Mouse (Mus musculus): Measurements from ENCODE around the gene Bcas3.

The Bcas3 gene

GRCm38 (mm10) chr11:85380046-85380445 lies 27.1 kb downstream of the Bcas3 start:
- DNase-seq = no peak

DNA sequence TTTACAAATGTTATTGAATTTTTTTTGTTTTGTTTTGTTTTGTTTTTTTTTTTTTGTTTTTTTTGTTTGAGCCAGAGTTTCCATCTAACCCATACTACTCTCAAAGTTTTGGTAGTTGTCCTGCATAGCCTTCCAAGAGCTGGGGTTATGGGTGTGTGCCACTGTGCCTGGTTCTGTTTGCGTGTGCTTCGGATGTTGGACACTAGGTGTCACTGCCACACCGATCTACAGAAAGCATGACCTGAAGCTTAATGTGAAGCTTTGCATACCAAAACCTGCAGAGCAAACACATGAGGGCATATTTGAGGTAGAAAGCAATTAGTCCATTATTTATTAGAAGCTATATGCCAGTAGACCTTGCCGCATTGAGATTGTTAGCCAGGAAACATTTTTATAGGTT lies 29.1 kb downstream of the Bcas3 start:
- peak; percentile 17 to 20 for DNase-seq

DNA sequence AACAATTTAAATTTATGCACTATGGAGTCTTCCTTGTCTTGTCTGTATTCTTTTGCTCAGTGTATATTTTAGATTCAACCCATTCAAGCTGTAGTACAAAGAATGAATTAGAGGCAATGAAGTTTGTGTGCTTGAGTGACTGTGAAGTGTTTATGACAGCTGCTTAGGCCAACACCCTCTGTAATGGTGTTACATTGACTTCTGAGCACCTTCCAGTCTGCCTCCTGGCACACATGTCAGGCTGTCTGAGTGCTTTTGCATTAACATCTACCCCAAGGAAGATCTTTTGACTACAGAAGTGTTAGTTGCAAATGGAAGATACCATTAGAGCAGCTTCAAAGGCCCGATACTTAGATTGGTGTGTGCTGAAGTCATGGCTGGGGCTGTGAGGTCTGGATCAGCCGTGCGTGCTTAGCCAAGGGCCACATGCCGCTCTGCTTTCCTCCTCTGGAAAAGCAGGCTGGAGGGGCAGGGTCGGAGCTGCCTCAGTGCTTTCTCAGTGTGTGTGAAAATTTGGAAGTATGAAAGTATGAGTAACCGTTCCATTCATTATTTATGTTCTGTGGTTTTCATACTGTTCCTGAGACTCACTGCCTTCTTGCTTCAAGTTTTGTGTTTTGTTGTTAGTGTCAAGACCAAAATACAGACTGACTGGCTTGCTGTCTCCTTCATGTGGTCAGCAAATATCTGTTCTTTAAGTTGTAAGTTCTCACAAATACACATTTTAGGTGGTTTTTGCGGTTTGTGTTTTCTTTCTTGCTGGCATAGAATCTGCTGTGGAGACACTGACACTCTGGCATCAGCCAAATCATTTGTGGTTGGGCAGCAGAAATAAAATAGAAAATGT lies 31.2 kb downstream of the Bcas3 start:
- DNase-seq = no peak

- no peak for DNase-seq
Measured at GRCm38 (mm10) chr11:85392179-85392863, 39.4 kb downstream of the Bcas3 start.

DNA sequence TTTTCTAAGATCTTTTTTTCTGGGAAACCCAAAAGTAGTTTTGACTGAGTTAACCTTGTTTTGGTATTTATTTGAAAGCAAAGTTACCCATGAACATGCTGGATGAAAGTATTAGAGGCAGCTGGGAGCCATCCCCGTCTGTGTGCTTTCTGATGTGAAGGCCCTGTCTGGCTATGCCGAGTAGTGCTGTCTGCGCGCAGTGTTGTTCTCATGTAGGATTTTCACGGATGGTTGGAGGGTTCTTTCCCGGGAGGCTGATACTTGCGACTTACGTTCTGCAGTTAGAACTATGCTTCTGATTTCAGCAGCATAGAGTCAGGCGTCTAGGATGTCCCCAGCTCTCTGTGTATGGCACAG lies 39.9 kb downstream of the Bcas3 start:
- no peak for DNase-seq

GRCm38 (mm10) chr11:85393990-85394389 lies 41.0 kb downstream of the Bcas3 start:
- DNase-seq = no peak

- no peak for DNase-seq
Measured at GRCm38 (mm10) chr11:85395361-85395760, 42.4 kb downstream of the Bcas3 start.

DNA sequence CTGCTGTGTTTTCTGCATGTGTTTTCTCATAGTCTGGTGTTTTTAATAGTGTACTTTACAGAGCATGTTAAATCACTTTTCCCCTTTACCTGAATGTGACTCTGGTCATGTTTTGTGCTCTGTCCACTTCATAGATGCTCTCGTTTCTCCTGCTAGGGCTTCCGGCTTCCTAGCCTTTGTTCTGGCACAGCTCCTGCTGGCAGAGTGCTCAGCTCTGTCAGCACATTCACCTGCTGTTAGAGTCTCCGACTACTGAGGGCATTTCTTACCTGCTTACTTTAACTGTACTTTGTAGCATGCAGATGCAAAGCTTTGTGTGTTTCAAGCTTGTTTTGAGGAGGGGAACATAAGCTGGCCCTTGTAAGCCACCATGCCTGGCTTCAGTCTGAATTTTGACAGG lies 53.6 kb downstream of the Bcas3 start:
- DNase-seq = no peak

DNA sequence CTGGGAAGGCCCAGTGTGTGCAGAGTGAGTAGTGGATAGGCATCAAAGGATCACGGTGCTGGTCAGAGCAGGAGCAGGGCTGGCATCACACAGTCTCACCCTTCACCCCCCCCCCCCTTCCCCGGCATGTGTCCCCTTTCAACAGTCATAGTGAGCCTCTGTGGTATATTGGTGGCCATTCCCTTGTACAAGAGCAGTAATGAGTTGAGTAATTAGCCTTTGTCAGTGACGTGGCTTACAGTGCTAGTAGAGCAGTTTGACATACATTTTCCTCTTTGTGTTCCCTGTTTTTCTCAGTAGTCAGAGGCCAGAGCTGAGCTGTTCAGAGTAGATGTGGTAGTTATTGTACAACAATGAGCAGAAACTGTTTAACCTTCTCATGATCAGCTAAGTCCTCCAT lies 54.7 kb downstream of the Bcas3 start:
- DNase-seq = no peak

GRCm38 (mm10) chr11:85412319-85412718 lies 59.4 kb downstream of the Bcas3 start:
- DNase-seq = no peak

GRCm38 (mm10) chr11:85414476-85414875 lies 61.5 kb downstream of the Bcas3 start:
- no peak for DNase-seq

DNA sequence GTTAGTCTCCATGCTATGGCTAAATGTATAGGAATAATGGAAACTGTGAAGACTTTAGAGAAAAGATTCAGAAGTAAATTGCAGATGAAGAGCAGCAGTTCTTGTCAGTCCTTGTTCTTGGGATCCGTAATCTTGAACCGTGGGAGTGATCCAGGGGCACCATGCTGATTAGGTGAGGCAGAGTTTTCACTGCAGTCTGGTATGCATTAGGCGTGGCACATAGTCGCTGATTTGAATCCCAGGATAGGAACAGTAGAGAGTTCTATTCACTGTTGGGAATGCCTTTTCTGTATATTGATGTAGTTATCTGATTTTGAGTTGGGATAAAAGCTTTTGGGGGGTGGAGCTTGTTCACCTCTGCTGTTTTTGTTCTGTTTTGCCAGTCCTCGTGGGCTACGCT lies 74.4 kb downstream of the Bcas3 start:
- no peak for DNase-seq

GRCm38 (mm10) chr11:85428227-85428626 lies 75.3 kb downstream of the Bcas3 start:
- DNase-seq = no peak

GRCm38 (mm10) chr11:85430743-85431448 lies 77.9 kb downstream of the Bcas3 start:
- DNase-seq = no peak

- peak in 1 of 2 experiments; percentile 9 for DNase-seq
Measured at GRCm38 (mm10) chr11:85447375-85447774, 94.4 kb downstream of the Bcas3 start.

GRCm38 (mm10) chr11:85453598-85454304 lies 100.8 kb downstream of the Bcas3 start:
- DNase-seq = peak; percentile 27 to 40

GRCm38 (mm10) chr11:85454305-85454682 lies 101.3 kb downstream of the Bcas3 start:
- DNase-seq = no peak

DNA sequence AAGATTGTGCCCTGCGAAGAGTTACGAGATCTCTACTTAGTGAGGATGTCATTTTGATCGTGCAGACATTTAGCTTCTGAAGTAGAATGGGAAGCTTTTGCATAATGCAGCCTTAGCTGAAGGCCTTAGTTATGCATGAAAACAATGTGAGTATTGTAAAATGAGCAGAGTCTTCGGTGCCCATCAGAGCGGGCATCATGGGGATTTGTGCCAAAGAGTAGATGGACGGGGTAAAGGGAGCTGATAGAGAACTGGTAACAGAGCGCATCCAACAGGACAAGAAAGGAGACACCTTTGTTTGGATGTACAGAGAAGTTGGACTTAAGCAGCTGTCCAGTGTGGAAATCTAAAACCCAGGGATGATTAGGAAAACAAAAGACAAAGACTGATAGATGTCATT lies 108.6 kb downstream of the Bcas3 start:
- DNase-seq = no peak

DNA sequence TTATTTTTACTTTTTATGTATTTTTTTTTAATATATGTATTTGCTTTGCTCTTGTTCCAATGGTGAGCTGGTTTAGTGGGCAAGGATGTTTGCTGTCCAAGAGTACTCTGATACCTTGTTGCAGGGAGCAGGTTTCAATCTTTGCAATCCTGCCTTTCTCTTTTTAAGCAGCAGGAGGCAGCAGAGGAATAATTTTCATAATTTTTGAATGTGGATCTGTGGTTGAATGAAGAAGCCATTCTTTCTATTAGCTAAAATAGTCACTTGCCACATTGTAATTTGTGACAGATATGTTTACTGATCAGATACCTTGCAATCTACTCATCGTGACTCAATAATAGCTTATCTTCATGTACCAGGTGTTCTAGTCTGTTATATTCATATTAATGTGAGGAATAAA lies 116.6 kb downstream of the Bcas3 start:
- no peak for DNase-seq

- no peak for DNase-seq
Measured at GRCm38 (mm10) chr11:85470508-85470907, 117.5 kb downstream of the Bcas3 start.

DNA sequence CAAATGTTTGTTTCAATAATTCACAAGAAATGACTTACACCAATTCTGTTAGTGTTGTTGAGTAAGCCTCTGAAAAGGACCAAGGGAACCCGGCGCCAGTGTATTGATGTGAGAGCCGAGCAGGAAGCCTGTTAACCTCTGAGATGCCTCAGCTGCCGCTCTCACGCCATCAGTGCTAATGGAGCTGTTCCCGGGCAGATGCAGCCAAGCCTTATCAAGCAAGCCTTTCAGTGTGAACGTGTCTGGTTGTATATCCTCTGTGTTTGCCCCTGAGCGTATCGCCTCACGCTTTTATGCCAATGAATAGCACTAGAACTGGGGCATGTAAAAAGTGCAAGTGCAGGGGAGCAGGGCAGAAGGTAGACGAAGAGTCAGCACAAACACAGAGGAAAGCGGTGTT lies 121.4 kb downstream of the Bcas3 start:
- no peak for DNase-seq

GRCm38 (mm10) chr11:85482737-85483467 lies 129.9 kb downstream of the Bcas3 start:
- no peak for DNase-seq
